Mouse (Mus musculus): Measurements from ENCODE around the gene Ftcd.
A peak's percentile ranks its signal among the peaks of the same experiment; 100 is the strongest.

The Ftcd gene

DNA sequence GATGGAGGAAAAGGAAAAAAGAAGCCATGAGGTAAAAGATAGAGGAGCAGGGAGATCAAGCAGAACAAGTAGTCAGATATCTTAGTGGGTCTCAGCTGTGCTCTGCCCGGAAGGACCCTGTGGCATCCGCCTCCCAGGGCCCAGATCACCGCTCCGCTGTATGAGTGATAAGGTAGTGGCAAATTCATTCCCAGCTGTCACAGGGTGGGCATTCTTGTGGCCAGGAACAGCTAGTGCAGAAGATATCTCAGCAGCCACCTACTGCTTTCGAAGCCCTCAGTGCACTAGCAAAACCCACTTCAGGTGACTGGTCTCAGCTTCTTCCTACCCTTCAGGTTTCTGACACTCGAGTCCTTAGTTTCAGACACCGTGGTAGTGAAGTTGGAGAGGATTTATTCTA lies 37.0 kb downstream of the Ftcd start:
- no peak for DNase-seq (ENCODE audit: low spot score)

- no peak for DNase-seq (ENCODE audit: low spot score)
Measured at GRCm38 (mm10) chr10:76622411-76622810, 47.0 kb downstream of the Ftcd start.

GRCm38 (mm10) chr10:76622928-76623680 lies 47.7 kb downstream of the Ftcd start, which contains the start of gene Col6a2:
Col6a2 (minus strand) TSS chr10:76623630.
- peak; percentile 85 for DNase-seq (ENCODE audit: low spot score)

DNA sequence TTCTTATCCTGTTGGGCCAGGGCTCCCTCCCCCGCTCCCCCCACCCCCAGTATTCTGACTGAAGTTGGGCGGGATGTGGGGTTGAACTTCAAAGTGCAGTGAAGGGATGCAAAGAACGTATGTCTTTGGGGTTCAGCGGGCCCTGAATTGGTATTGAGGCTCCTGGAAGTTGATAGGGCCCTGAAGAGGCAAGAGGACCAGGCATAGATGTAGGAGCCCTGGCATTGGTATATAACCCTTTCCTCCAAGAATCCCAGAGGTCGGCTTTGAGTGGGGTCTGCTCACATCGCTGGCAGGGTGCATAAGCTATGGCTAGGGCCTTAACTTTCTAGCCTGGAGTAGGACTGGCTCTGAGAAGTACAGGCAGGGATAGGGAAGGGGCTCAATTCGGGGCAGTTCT lies 48.3 kb downstream of the Ftcd start:
- DNase-seq (ENCODE audit: low spot score) = no peak

- DNase-seq (ENCODE audit: low spot score) = no peak
Measured at GRCm38 (mm10) chr10:76624903-76625302, 49.5 kb downstream of the Ftcd start.

DNA sequence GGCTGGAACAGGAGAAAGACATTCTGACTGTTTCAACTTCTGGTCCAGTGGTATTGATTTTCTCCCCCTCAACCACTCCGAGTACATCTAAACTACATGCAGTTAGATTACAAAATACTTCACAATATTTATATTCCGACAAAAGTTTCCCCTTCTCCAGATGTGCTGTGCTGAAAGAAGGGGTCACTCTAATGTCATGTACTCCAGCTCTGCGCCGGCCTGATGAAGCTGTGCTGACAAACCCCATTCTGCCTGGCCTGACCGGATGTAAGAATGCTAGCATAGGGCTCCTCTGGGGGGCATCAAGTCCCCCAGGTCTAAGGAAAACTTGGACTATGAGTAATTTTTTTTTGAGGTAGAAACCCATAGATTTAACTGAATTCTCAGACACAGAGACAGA lies 52.3 kb downstream of the Ftcd start:
- no peak for DNase-seq (ENCODE audit: low spot score)

DNA sequence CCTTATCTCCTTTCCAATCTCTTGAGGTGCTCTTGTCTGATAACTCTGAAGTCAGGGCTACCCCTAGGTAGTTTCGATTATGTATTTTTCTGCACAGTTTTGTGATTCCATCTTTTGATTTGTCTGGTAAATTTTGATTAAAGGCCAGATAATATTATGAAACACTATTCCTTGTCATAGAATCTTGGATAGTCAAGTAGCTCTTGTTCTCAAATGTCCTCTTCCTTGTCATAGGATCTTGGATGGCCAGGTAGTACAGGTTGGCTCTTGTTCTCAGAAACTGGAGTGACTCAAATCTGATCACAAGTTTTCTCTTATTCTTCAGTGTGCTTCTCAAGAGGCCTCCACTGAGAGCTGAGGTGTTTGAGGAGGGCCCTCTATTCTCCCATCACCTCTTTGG lies 55.2 kb downstream of the Ftcd start:
- no peak for DNase-seq (ENCODE audit: low spot score)

DNA sequence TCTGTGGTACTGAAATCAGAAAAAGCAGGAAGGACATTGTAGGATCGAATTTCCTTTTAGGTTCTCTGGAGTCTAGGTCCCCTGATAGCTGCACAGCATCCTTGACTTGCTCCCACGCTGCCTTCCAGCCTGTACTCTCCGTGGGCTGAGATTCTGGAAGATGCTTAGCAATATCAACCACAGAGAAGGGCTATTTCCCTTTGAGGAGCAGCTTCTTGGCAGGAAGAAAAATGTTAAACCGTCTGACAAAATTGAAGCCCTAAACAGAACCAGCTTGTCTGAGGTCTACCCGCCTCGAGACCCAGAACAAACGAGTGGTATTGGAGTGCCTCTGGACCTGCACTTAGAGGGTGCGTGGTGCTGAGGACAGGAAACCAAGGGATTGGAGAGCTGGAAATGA lies 57.2 kb downstream of the Ftcd start:
- DNase-seq (ENCODE audit: low spot score) = no peak

DNA sequence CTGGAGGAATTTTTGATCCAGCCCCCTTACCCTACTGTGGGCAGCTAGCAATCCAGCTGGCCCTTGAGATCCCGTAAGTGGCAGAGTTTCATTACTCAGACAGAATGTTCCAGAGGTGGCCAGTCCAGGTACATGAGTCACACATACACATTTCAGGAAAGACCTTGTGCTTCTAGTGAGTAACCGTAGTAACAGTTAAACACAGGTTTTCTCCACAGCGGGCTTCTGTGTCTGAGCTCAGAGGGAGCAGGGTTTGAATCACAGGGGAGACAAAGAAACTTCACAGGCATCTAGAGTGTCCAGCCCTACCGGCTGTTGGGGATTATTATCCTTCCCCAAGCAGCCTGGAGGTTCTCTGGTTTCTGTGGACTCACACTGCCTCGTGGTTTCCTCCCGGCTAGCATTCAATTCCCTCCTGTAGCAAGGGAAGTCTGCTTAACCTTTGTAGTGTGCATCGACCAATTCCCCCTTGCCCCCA lies 58.7 kb downstream of the Ftcd start:
- no peak for DNase-seq (ENCODE audit: low spot score)

- DNase-seq (ENCODE audit: low spot score) = no peak
Measured at GRCm38 (mm10) chr10:76634584-76634983, 59.1 kb downstream of the Ftcd start.

DNA sequence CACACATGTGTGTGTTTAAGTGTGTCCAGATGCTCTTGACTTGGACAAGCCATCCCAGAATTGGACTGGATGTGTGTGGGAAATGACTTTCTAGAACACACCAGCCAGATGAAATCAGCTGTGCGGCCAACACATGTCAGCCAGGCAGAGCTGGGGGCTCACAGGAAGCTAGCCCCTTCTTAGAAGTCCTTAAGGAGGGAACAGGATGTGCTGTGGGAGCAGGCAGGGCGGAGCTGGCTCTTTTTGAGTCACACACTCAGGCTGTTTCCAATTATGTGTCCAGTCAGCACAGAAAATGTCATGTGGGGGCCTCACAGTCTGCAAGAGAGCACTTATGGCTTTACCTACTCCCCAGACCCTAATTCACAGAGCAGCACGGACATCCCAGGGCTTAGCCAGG lies 60.6 kb downstream of the Ftcd start:
- no peak for DNase-seq (ENCODE audit: low spot score)

DNA sequence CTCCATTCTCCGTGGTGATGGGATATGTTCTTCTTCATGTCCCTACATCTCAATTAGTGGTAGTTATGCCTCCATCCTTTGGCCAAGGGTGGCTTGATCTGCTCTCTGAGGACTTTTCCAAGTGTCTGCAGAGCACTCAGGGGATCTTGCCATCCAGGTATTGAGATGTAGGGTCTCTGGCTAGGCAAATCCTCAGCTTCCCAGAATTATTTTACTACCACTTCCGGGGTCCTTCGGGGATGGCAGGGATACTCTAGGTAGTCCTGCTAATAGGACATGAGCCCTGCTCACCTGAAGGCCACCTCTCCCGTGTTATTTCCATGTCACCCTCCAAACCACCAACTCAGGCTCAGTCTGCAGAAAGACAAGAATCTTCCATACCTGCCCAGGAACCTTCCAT lies 61.2 kb downstream of the Ftcd start:
- DNase-seq (ENCODE audit: low spot score) = no peak
